Mouse (Mus musculus) G1E-ER4 (cell line): Measurements from ENCODE around the gene Slc22a20. TPM values are rescaled to one million over a fixed set of nuclear protein-coding genes. Genes with fewer than 3 reads are reported as not detected.

Source experiments
- GATA1 ChIP-seq: IDR thresholded peaks from one replicate; pipeline ENCODE4 v1.8.0; 2012; ENCODE audit warnings: low read length, inconsistent platforms
- polyA plus RNA-seq: library from polyadenylated mRNA; stranded (reverse); fragments of >175 nt; gene quantifications from 2 replicates; pipeline ENCODE4 v1.2.3, GENCODE M21; 2012

The Slc22a20 gene
- polyA plus RNA-seq, 1 experiment = not detected

GRCm38 (mm10) chr19:5923990-5924712, 61.8 kb downstream of the Slc22a20 start:
- no peak for TF ChIP-seq GATA1

DNA sequence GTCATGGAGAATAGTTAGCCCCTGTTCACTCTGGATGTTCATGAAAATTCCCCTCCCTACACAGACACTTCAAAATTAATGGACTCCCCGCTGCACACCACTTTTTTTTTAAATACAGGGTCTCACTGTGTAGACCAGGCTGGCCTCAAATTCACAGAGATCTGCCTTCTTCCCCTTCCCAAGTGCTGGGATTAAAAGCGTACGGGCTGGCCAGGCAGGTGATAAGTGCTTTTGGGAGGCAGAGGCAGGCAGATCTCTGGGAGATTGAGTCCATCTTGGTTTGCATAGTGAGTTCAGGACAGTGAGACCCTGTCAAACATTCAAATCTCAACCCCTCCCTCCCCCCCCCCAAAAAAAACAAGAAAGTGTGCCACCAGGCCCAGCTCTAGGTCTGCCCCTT, 63.0 kb downstream of the Slc22a20 start:
- no peak for TF ChIP-seq GATA1

DNA sequence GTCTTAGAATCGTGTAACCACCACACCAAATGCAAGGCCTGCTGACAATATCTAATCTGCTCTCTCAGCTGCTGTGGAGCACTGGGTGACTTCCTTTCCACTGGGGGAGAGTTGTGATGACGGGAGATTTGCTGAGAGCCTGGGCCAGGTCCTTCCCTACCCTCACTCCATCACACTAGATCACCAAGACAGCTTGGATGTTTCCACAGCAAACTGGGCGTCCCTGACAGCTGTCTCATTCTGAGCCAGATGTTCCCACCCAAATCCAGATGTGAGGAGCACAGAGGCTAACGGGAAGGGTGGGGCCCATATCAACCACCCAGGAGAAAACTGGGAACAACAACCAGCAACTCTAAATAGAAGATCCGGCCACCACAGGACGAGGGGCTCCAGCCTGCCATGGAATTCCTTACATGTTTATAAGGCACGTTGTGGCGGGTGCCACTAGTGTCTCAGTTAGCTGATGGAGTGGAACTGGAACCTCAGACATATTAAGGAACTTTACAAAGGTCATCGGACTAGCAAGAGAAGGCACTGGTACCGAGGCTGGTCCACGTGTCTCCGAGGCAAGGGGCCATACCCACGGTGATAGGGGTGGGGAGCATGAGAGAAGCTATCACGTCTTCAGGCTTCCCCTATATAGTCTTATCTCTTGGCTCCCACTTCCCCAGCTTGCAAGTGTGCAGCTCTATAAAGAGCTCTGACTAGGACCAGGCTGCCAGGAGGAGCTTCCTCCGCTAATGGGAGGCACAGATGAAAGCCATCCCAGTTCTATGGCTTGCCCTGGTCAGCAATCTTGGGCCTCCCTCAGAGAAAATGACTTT, 63.6 kb downstream of the Slc22a20 start:
- peak; percentile 74 for TF ChIP-seq GATA1

DNA sequence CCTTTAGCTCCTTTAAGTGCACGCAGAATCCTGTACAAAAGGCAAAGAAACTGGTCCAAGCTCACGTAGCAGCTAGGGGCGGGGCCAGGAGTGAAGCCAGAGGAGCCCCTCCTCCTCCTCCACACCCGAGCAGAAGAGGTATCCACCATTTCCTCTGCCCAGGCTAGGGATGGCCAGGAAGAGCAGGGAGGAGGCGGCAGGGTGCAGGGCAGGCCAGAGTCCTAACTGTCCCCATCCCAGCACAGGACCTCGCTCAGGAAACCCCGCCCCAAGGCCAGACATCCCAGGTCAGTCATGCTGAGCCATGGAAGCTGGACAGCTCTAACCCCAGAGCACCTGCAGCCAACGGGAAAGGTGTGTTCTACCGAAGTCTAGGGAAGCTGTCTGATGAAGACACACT, 64.2 kb downstream of the Slc22a20 start:
- no peak for TF ChIP-seq GATA1

Other genes with a start within 250 kb of the Slc22a20 start
- gene Ltbp3, start 245.2 kb downstream of the Slc22a20 start, polyA plus RNA-seq = not detected in 2 replicates
- 76.3 and 96.3 TPM in 2 replicates for gene Scyl1, start 214.7 kb downstream of the Slc22a20 start, polyA plus RNA-seq
- 12.9 and 13.6 TPM in 2 replicates for gene Frmd8, start 110.9 kb downstream of the Slc22a20 start, polyA plus RNA-seq
- 0.15 and 0.64 TPM in 2 replicates for gene Slc25a45, start 108.3 kb downstream of the Slc22a20 start, polyA plus RNA-seq
- 0.73 and 1.3 TPM in 2 replicates for gene Tigd3, start 92.0 kb downstream of the Slc22a20 start, polyA plus RNA-seq
- gene Dpf2, start 73.1 kb downstream of the Slc22a20 start, polyA plus RNA-seq = 34.4 and 70.2 TPM in 2 replicates
- gene Cdc42ep2, start 61.3 kb downstream of the Slc22a20 start, polyA plus RNA-seq = 0.39 and 0.43 TPM in 2 replicates
- gene Pola2, start 21.9 kb downstream of the Slc22a20 start, polyA plus RNA-seq = 45.7 and 48.5 TPM in 2 replicates
- gene Capn1, start 29.8 kb upstream of the Slc22a20 start, polyA plus RNA-seq = 83.7 and 139 TPM in 2 replicates
- gene Syvn1, start 60.4 kb upstream of the Slc22a20 start, polyA plus RNA-seq = 90.1 and 101 TPM in 2 replicates
- gene Mrpl49, start 71.6 kb upstream of the Slc22a20 start, polyA plus RNA-seq = 37.7 and 52.6 TPM in 2 replicates
- gene Fau, start 71.7 kb upstream of the Slc22a20 start, polyA plus RNA-seq = 3,884 and 3,991 TPM in 2 replicates
- 98.9 and 102 TPM in 2 replicates for gene Znhit2, start 75.0 kb upstream of the Slc22a20 start, polyA plus RNA-seq
- 26.5 and 33.6 TPM in 2 replicates for gene Tm7sf2, start 82.2 kb upstream of the Slc22a20 start, polyA plus RNA-seq
- 39.5 and 65.2 TPM in 2 replicates for gene Vps51, start 91.1 kb upstream of the Slc22a20 start, polyA plus RNA-seq
- gene Tmem262, start 93.9 kb upstream of the Slc22a20 start, polyA plus RNA-seq = not detected in 2 replicates
- gene Gm28374, start 96.1 kb upstream of the Slc22a20 start, polyA plus RNA-seq = 0.53 and 0.67 TPM in 2 replicates
- 61.7 and 75.6 TPM in 2 replicates for gene Zfpl1, start 98.8 kb upstream of the Slc22a20 start, polyA plus RNA-seq
- 13.3 and 17.8 TPM in 2 replicates for gene Cdca5, start 98.8 kb upstream of the Slc22a20 start, polyA plus RNA-seq
- 3.5 and 4.9 TPM in 2 replicates for gene AC131692.1, start 108.3 kb upstream of the Slc22a20 start, polyA plus RNA-seq
- gene Naaladl1, start 119.6 kb upstream of the Slc22a20 start, polyA plus RNA-seq = 0.38 and 0.46 TPM in 2 replicates
- gene Sac3d1, start 132.5 kb upstream of the Slc22a20 start, polyA plus RNA-seq = 82.9 and 91.0 TPM in 2 replicates
- gene Snx15, start 142.2 kb upstream of the Slc22a20 start, polyA plus RNA-seq = 89.0 and 122 TPM in 2 replicates
- gene Batf2, start 154.8 kb upstream of the Slc22a20 start, polyA plus RNA-seq = not detected in 2 replicates
- 81.6 and 111 TPM in 2 replicates for gene Arl2, start 155.4 kb upstream of the Slc22a20 start, polyA plus RNA-seq
- not detected in 2 replicates for gene Majin, start 198.2 kb upstream of the Slc22a20 start, polyA plus RNA-seq
- not detected in 2 replicates for gene Gpha2, start 240.2 kb upstream of the Slc22a20 start, polyA plus RNA-seq
- gene Ppp2r5b, start 249.7 kb upstream of the Slc22a20 start, polyA plus RNA-seq = 10.7 and 14.2 TPM in 2 replicates